Mouse (Mus musculus) forebrain, embryonic 14.5 days (tissue): ENCODE measurements around the gene Ctbs. TPM values are rescaled to one million over a fixed set of nuclear protein-coding genes. Genes with fewer than 3 reads are reported as not detected.
A peak's percentile ranks its signal among the peaks of the same experiment; 100 is the strongest.

Source experiments
- ATAC-seq: fragments of 200-750 bp; cut with Nextera tagmentation; 2 replicates; pipeline ENCODE4 v1.8.0; 2017; ENCODE audit warnings: mild to moderate bottlenecking, moderate library complexity
- DNase-seq: peaks from one replicate; pipeline ENCODE4 v3.0.0-alpha.2; 2015; ENCODE audit warnings: low spot score
- H3K27ac ChIP-seq: fragments of 300-500 bp; sonication (generic); 2 replicates; pipeline ENCODE4 v1.5.1; 2014; ENCODE audit warnings: low read depth, mild to moderate bottlenecking, control low read depth, low read length, moderate library complexity
- H3K27me3 ChIP-seq: fragments of 300-500 bp; sonication (generic); replicated peaks from 2 replicates; pipeline ENCODE4 v1.6.1; 2014; ENCODE audit warnings: low read length, control low read depth, mixed read lengths; ENCODE audit not compliant: control insufficient read depth, insufficient read depth
- H3K36me3 ChIP-seq: fragments of 300-500 bp; sonication (generic); 2 replicates; pipeline ENCODE4 v1.6.1; 2014; ENCODE audit warnings: low read length, control low read depth; ENCODE audit not compliant: control insufficient read depth, insufficient read depth
- H3K4me1 ChIP-seq: fragments of 300-500 bp; sonication (generic); 2 replicates; pipeline ENCODE4 v1.6.1; 2014; ENCODE audit warnings: antibody characterized with exemption, low read length, control low read depth; ENCODE audit not compliant: control insufficient read depth, insufficient read depth
- H3K4me2 ChIP-seq: fragments of 300-500 bp; sonication (generic); 2 replicates; pipeline ENCODE4 v1.6.1; 2014; ENCODE audit warnings: mild to moderate bottlenecking, control low read depth, low read length
- H3K4me3 ChIP-seq: fragments of 300-500 bp; sonication (generic); 2 replicates; pipeline ENCODE4 v1.5.1; 2014; ENCODE audit warnings: low read depth, low read length, control low read depth
- H3K9ac ChIP-seq: fragments of 300-500 bp; sonication (generic); 2 replicates; pipeline ENCODE4 v1.6.1; 2014; ENCODE audit warnings: mild to moderate bottlenecking, low read length, control low read depth, moderate library complexity
- H3K9me3 ChIP-seq: fragments of 300-500 bp; sonication (generic); replicated peaks from 2 replicates; pipeline ENCODE4 v1.6.1; 2016; ENCODE audit warnings: low read length, control low read depth, mixed read lengths; ENCODE audit not compliant: control insufficient read depth
- WGBS: fragments of 180-500 bp; shearing (Covaris S2); extraction: QIAGEN DNeasy Blood & Tissue Kit; methylation state at CpG from one replicate; pipeline ENCODE4 v1.1.7; 2014; 5-methylcytosine and 5-hydroxymethylcytosine counted together
- polyA plus RNA-seq: library from polyadenylated mRNA; unstranded; fragments of >200 nt; fragmentation: Nextera tagmentation; extraction: Ambion mirVana; gene quantifications from 2 replicates; pipeline ENCODE4 v1.2.1, GENCODE M21; 2014

The Ctbs gene
- polyA plus RNA-seq, 1 experiment from 2014 or later: 5.0 TPM

- no peak for DNase-seq
- Histone ChIP-seq H3K4me2 (no peak overlapping the region), H3K4me3 (no peak overlapping the region), H3K9me3 (no peaks in the 10 kb centered on the region), H3K4me1 (peaks cover 7% of the 10 kb centered on the region), H3K27ac (no peak overlapping the region), H3K27me3 (no peaks in the 10 kb centered on the region), H3K9ac (no peak overlapping the region), H3K36me3 (0 out of 2 replicates have a peak, but pooled peaks cover 2% of the 10 kb centered on the region)
- 91% methylated on average over 7 of the region's 7 CpGs for WGBS
- ATAC-seq: no peak
Observed at GRCm38 (mm10) chr3:146412480-146412879, 37.1 kb upstream of the Ctbs start.

- WGBS: 93% methylated on average over 13 of the region's 13 CpGs
- no peak overlapping the region for H3K4me3 ChIP-seq
Observed at GRCm38 (mm10) chr3:146413016-146413415, 36.6 kb upstream of the Ctbs start.

GRCm38 (mm10) chr3:146413992-146414391 is 35.6 kb upstream of the Ctbs start:
- Histone ChIP-seq H3K4me1 (peaks cover 7% of the 10 kb centered on the region), H3K9me3 (no peaks in the 10 kb centered on the region), H3K9ac (no peak overlapping the region), H3K27ac (no peak overlapping the region), H3K4me3 (no peak overlapping the region), H3K36me3 (peaks cover 14% of the 10 kb centered on the region; the same call in 1 of the 2 replicates), H3K4me2 (no peak overlapping the region), H3K27me3 (no peaks in the 10 kb centered on the region)
- ATAC-seq (no peak), DNase-seq (no peak)
- WGBS: 86% methylated on average over 4 of the region's 4 CpGs

More at GRCm38 (mm10) chr3:146413016-146413415, 36.6 kb upstream of the Ctbs start:
- Histone ChIP-seq H3K27ac (no peak overlapping the region), H3K9me3 (no peaks in the 10 kb centered on the region), H3K27me3 (no peaks in the 10 kb centered on the region), H3K4me2 (no peak overlapping the region), H3K36me3 (peaks cover 5% of the 10 kb centered on the region; the same call in 1 of the 2 replicates), H3K4me1 (peaks cover 7% of the 10 kb centered on the region), H3K9ac (no peak overlapping the region)
- ATAC-seq: no peak
- DNase-seq: no peak

- no peak overlapping the region for H3K27ac ChIP-seq
- H3K36me3 ChIP-seq: peaks cover 19% of the 10 kb centered on the region
- H3K4me3 ChIP-seq: no peak overlapping the region
- H3K9ac ChIP-seq: no peak overlapping the region
- 91% methylated on average over 12 of the region's 12 CpGs for WGBS
- peaks cover 7% of the 10 kb centered on the region for H3K4me1 ChIP-seq
- no peaks in the 10 kb centered on the region for H3K27me3 ChIP-seq
- DNase-seq (no peak), ATAC-seq (no peak)
- no peaks in the 10 kb centered on the region for H3K9me3 ChIP-seq
- H3K4me2 ChIP-seq: no peak overlapping the region
Observed at GRCm38 (mm10) chr3:146414555-146414954, 35.0 kb upstream of the Ctbs start.

GRCm38 (mm10) chr3:146417873-146418272 is 31.7 kb upstream of the Ctbs start:
- WGBS: 95% methylated on average over 8 of the region's 8 CpGs
- Histone ChIP-seq H3K9ac (no peak overlapping the region), H3K9me3 (no peaks in the 10 kb centered on the region), H3K27ac (no peak overlapping the region), H3K4me1 (no peaks in the 10 kb centered on the region), H3K4me3 (no peak overlapping the region), H3K36me3 (peaks cover 48% of the 10 kb centered on the region), H3K27me3 (no peaks in the 10 kb centered on the region), H3K4me2 (no peak overlapping the region)
- DNase-seq: no peak
- ATAC-seq: no peak

- H3K9me3 ChIP-seq: no peaks in the 10 kb centered on the region
- no peaks in the 10 kb centered on the region for H3K4me1 ChIP-seq
- WGBS: 93% methylated on average over 7 of the region's 7 CpGs
- no peak overlapping the region for H3K9ac ChIP-seq
- no peak overlapping the region for H3K4me3 ChIP-seq
- no peak for DNase-seq
- no peaks in the 10 kb centered on the region for H3K27me3 ChIP-seq
- H3K36me3 ChIP-seq: peaks cover 53% of the 10 kb centered on the region
- H3K27ac ChIP-seq: no peak overlapping the region; the same call in 1 of the 2 replicates
- no peak overlapping the region for H3K4me2 ChIP-seq
- no peak for ATAC-seq
Observed at GRCm38 (mm10) chr3:146418901-146419300, 30.7 kb upstream of the Ctbs start.

- no peaks in the 10 kb centered on the region for H3K27me3 ChIP-seq
- H3K4me3 ChIP-seq: no peak overlapping the region
- H3K4me2 ChIP-seq: no peak overlapping the region
- H3K27ac ChIP-seq: peak overlapping the region; percentile 39; the same call in 1 of the 2 replicates
- H3K4me1 ChIP-seq: no peaks in the 10 kb centered on the region; the same call in 1 of the 2 replicates
- no peak overlapping the region for H3K9ac ChIP-seq
- no peaks in the 10 kb centered on the region for H3K9me3 ChIP-seq
- peaks cover 53% of the 10 kb centered on the region for H3K36me3 ChIP-seq
- ATAC-seq (no peak), DNase-seq (no peak)
- WGBS: 91% methylated on average over 9 of the region's 9 CpGs
Observed at GRCm38 (mm10) chr3:146419534-146419933, 30.1 kb upstream of the Ctbs start.

- Histone ChIP-seq H3K9me3 (no peaks in the 10 kb centered on the region), H3K27ac (0 out of 2 replicates have a peak overlapping the region, but pooled peaks have one; percentile 2), H3K4me2 (no peak overlapping the region), H3K4me3 (no peak overlapping the region), H3K36me3 (peaks cover 53% of the 10 kb centered on the region), H3K27me3 (no peaks in the 10 kb centered on the region), H3K9ac (no peak overlapping the region), H3K4me1 (no peaks in the 10 kb centered on the region; the same call in 1 of the 2 replicates)
- ATAC-seq (0 out of 2 replicates have a peak, but pooled peaks have one; percentile 13), DNase-seq (peak; percentile 48)
- 89% methylated on average over 15 of the region's 15 CpGs for WGBS
Observed at GRCm38 (mm10) chr3:146419992-146420537, 29.5 kb upstream of the Ctbs start.

- 77% methylated on average over 8 of the region's 8 CpGs for WGBS
- no peak overlapping the region for H3K4me2 ChIP-seq
Observed at GRCm38 (mm10) chr3:146421787-146422186, 27.8 kb upstream of the Ctbs start.

More at GRCm38 (mm10) chr3:146421787-146422186, 27.8 kb upstream of the Ctbs start:
- DNase-seq (no peak), ATAC-seq (no peak)
- H3K27ac ChIP-seq: no peak overlapping the region
- H3K27me3 ChIP-seq: no peaks in the 10 kb centered on the region
- no peak overlapping the region for H3K9ac ChIP-seq
- H3K4me3 ChIP-seq: no peak overlapping the region
- no peaks in the 10 kb centered on the region; the same call in 1 of the 2 replicates for H3K4me1 ChIP-seq
- no peaks in the 10 kb centered on the region for H3K9me3 ChIP-seq
- peaks cover 62% of the 10 kb centered on the region for H3K36me3 ChIP-seq
